Mouse (Mus musculus) embryo, embryonic 10.5 days (tissue): Measurements from ENCODE around the gene Olfr593.
"Not testable (repeated sequence)": the region's sequence is repeated elsewhere in the genome, so short reads cannot be mapped to it uniquely, and the experiment has no call there.

Experiments
- DNase-seq: peaks from one replicate; pipeline ENCODE4 v3.0.0-alpha.2; 2015; ENCODE audit warnings: low spot score

Olfr593 gene

DNA sequence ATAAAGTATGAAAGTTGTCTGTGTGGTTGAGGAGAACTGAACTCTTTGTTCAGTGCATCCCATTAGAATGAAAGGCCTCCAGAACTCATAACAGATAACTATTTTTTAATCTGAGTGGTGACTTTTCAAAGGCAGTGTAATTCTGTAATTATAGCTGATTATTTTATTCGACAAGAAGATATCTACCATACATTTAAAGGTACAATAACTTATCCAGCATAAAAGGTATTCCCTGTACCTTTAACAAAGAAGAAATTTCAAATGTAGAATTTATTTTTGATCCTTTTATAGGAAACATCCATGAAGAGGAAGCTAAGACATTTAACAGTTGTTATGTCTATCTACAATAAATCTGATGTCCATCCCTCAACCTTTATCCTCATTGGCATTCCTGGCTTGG lies at the start of gene Olfr593:
TSS of gene Olfr593 (plus strand) at position 301 of the 400 bp plus-strand sequence.
- DNase-seq: no peak

DNA sequence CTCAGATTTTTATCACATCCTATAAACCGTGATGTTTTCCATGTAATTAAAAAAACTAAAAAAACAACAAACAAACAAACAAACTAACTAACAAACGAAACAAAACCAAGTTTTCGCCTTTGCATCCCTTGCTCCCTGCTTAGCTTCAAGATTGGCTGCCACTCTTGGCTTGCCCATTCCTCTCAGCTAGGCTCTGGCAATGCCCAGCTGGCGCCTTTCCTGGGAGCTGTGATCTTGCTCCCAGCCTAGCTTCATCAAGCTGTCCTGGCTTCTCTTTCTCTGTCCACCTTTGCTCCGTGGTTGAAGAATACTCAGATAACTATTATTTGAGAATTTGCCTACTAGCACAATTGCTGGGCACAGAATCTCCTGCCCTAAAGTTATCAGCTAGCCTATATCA lies 42.0 kb upstream of the Olfr593 start:
- DNase-seq: no peak

DNA sequence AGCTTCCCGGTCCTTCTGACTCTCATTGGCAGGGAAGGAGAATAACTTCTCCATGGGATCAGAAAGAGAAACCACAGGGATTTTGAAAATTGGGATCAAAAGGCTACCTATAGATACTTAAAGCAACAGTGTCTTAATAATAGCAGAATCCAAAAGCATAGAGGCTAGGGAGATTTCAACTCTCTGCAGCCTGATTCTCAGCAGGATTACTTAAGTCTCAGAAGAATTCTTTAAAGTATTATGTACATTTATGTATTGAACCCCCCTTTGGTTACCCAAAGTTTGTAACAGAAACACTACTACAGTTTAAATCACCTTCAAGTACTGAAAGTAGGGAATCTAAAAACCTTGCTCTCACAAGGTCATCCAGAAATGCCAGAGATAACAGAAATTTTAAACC lies 33.4 kb upstream of the Olfr593 start, which contains the start of gene Olfr591:
TSS of gene Olfr591 (minus strand) at position 101 of the 400 bp plus-strand sequence.
- DNase-seq: no peak

DNA sequence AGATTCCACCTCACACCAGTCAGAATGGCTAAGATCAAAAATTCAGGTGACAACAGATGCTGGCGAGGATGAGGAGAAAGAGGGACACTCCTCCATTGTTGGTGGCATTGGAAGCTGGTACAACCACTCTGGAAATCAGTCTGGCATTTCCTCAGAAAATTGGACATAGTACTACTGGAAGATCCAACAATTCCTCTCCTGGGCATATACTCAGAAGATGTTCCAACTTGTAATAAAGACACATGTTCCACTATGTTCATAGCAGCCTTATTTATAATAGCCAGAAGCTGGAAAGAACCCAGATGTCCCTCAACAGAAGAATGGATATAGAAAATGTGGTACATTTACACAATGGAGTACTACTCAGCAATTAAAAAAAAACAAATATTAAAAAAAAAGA lies 27.2 kb upstream of the Olfr593 start, which contains the start of gene Olfr592:
TSS of gene Olfr592 (plus strand) at position 301 of the 400 bp plus-strand sequence.
- DNase-seq: not testable (repeated sequence)

DNA sequence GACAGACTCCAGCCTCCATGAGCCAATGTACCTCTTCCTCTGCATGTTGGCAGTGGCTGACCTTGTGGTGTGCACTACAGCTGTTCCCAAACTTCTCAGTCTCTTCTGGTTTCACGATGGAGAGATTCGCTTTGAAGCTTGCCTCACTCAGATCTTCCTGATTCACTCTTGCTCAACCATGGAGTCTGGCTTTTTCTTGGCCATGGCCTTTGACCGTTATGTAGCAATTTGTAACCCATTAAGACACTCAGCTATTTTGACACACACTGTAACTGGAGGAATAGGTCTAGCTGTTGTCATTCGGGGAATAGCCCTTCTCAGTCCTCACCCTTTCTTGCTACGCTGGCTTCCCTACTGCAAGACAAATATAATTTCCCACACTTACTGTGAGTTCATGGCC lies 388 bp downstream of the Olfr593 start:
- not testable (repeated sequence) for DNase-seq

DNA sequence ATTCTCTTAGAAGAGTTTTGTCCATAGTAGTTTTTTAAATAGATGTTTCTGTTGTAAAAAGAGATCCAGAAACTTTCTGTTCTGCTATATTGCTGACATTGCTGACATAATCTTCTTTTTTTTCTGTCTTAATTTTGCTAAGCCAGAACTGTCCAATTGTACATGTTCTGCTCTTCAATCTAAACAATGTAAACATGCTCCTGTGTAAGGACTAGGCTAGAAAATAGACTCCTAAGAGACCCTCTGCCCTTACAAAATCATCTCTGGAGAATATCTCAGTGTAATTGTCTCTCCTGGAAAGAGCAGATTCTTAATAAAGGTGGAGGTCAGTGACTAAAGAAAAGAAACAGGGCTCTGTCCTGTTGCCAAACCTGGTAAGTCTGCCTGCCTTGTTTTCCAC lies 5.0 kb downstream of the Olfr593 start, which contains the start of gene Olfr594:
TSS of gene Olfr594 (plus strand) at position 301 of the 400 bp plus-strand sequence.
- DNase-seq: no peak

DNA sequence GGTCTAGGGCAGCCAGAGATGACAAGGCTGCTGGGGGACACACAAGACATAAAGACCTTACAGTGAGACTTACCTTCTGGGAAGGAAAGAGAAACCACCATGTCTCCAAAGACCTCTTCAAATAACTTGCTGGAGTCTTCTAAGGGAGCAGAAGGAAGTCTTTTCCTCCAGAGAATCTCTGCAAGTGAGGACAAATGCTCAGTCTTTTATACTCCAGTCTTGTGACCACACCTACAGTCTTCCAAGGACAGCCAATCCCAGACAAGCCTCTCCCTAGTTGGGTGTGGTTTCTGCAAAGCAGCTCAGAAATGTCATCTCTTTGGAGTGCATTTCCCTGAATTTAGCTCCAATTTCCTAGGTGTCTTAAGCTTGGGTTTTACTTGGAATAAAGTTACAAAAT lies 40.7 kb downstream of the Olfr593 start, which contains the start of gene Usp17ld:
TSS of gene Usp17ld (minus strand) at position 101 of the 400 bp plus-strand sequence.
- DNase-seq: not testable (repeated sequence)
